Mouse (Mus musculus): ENCODE measurements around the gene Myh14. TPM values are rescaled to one million over a fixed set of nuclear protein-coding genes. Genes with fewer than 3 reads are reported as not detected.

The Myh14 gene
- polyA plus RNA-seq, 1 experiment from 2014 or later: 1.9 TPM

GRCm38 (mm10) chr7:44557629-44558028 lies 113.0 kb downstream of the Myh14 start:
- H3K4me3 ChIP-seq (ENCODE audit: low read depth, low read length): no peak overlapping the region
- H3K27me3 ChIP-seq (ENCODE audit: control insufficient read depth, insufficient read depth, low read length): no peaks in the 10 kb centered on the region
- H3K4me1 ChIP-seq (ENCODE audit: control insufficient read depth, insufficient read depth, low read length): peaks cover 3% of the 10 kb centered on the region; the same call in 1 of the 2 replicates
- ATAC-seq (ENCODE audit: insufficient number of reproducible peaks, low FRiP score, low TSS enrichment, low read depth): no peak
- H3K27ac ChIP-seq (replicated peaks; ENCODE audit: low read depth, low read length): no peak overlapping the region
- 69% methylated on average over 2 of the region's 2 CpGs for WGBS
- no peak overlapping the region for H3K4me2 ChIP-seq (ENCODE audit: low read depth, severe bottlenecking)
- no peaks in the 10 kb centered on the region for H3K36me3 ChIP-seq (ENCODE audit: control insufficient read depth, insufficient read depth, low read length)
- H3K9me3 ChIP-seq (ENCODE audit: control insufficient read depth, low read length): no peaks in the 10 kb centered on the region
- no peak overlapping the region for H3K9ac ChIP-seq (ENCODE audit: low read length)
- DNase-seq (ENCODE audit: low spot score): no peak

Other genes with a start within 250 kb of the Myh14 start
- 0.51 and 0.60 TPM in 2 replicates for gene Lrrc4b, start 241.8 kb downstream of the Myh14 start, polyA plus RNA-seq (2014; fragmentation: Nextera tagmentation; extraction: Ambion mirVana)
- 0.60 TPM in 1 of 2 replicates, not detected in the other for gene Aspdh, start 205.5 kb downstream of the Myh14 start, polyA plus RNA-seq (2014; fragmentation: Nextera tagmentation; extraction: Ambion mirVana)
- 64.4 and 65.4 TPM in 2 replicates for gene Josd2, start 202.9 kb downstream of the Myh14 start, polyA plus RNA-seq (2014; fragmentation: Nextera tagmentation; extraction: Ambion mirVana)
- gene Emc10, start 174.3 kb downstream of the Myh14 start, polyA plus RNA-seq (2014; fragmentation: Nextera tagmentation; extraction: Ambion mirVana): 83.0 and 85.8 TPM in 2 replicates
- 13.2 and 15.0 TPM in 2 replicates for gene Fam71e1, start 174.3 kb downstream of the Myh14 start, polyA plus RNA-seq (2014; fragmentation: Nextera tagmentation; extraction: Ambion mirVana)
- gene Mybpc2, start 146.2 kb downstream of the Myh14 start, polyA plus RNA-seq (2014; fragmentation: Nextera tagmentation; extraction: Ambion mirVana): 0.09 and 0.20 TPM in 2 replicates
- gene Spib, start 138.8 kb downstream of the Myh14 start, polyA plus RNA-seq (2014; fragmentation: Nextera tagmentation; extraction: Ambion mirVana): 0.07 and 0.11 TPM in 2 replicates
- 82.5 and 84.3 TPM in 2 replicates for gene Pold1, start 122.0 kb downstream of the Myh14 start, polyA plus RNA-seq (2014; fragmentation: Nextera tagmentation; extraction: Ambion mirVana)
- 70.2 and 72.1 TPM in 2 replicates for gene Nr1h2, start 116.9 kb downstream of the Myh14 start, polyA plus RNA-seq (2014; fragmentation: Nextera tagmentation; extraction: Ambion mirVana)
- gene Napsa, start 98.5 kb downstream of the Myh14 start, polyA plus RNA-seq (2014; fragmentation: Nextera tagmentation; extraction: Ambion mirVana): 0.44 and 0.61 TPM in 2 replicates
- gene Kcnc3, start 80.2 kb downstream of the Myh14 start, polyA plus RNA-seq (2014; fragmentation: Nextera tagmentation; extraction: Ambion mirVana): 0.31 and 0.36 TPM in 2 replicates
- gene Izumo2, start 37.9 kb upstream of the Myh14 start, polyA plus RNA-seq (2014; fragmentation: Nextera tagmentation; extraction: Ambion mirVana): not detected in 2 replicates
- 36.8 and 38.2 TPM in 2 replicates for gene Vrk3, start 77.6 kb upstream of the Myh14 start, polyA plus RNA-seq (2014; fragmentation: Nextera tagmentation; extraction: Ambion mirVana)
- gene Zfp473, start 80.2 kb upstream of the Myh14 start, polyA plus RNA-seq (2014; fragmentation: Nextera tagmentation; extraction: Ambion mirVana): 3.2 and 3.8 TPM in 2 replicates
- 81.7 and 82.6 TPM in 2 replicates for gene Nup62, start 145.2 kb upstream of the Myh14 start, polyA plus RNA-seq (2014; fragmentation: Nextera tagmentation; extraction: Ambion mirVana)
- gene Il4i1, start 145.5 kb upstream of the Myh14 start, polyA plus RNA-seq (2014; fragmentation: Nextera tagmentation; extraction: Ambion mirVana): 1.1 TPM in 2 replicates
- gene Atf5, start 145.8 kb upstream of the Myh14 start, polyA plus RNA-seq (2014; fragmentation: Nextera tagmentation; extraction: Ambion mirVana): 2.1 and 2.3 TPM in 2 replicates
- gene Akt1s1, start 178.1 kb upstream of the Myh14 start, polyA plus RNA-seq (2014; fragmentation: Nextera tagmentation; extraction: Ambion mirVana): 38.6 and 63.4 TPM in 2 replicates
- 60.9 and 69.0 TPM in 2 replicates for gene Tbc1d17, start 178.2 kb upstream of the Myh14 start, polyA plus RNA-seq (2014; fragmentation: Nextera tagmentation; extraction: Ambion mirVana)
- 31.0 and 31.2 TPM in 2 replicates for gene Pnkp, start 186.3 kb upstream of the Myh14 start, polyA plus RNA-seq (2014; fragmentation: Nextera tagmentation; extraction: Ambion mirVana)
- 410 and 427 TPM in 2 replicates for gene Ptov1, start 198.9 kb upstream of the Myh14 start, polyA plus RNA-seq (2014; fragmentation: Nextera tagmentation; extraction: Ambion mirVana)
- gene Med25, start 221.9 kb upstream of the Myh14 start, polyA plus RNA-seq (2014; fragmentation: Nextera tagmentation; extraction: Ambion mirVana): 79.2 and 80.5 TPM in 2 replicates
- 14.8 and 16.0 TPM in 2 replicates for gene Fuz, start 225.2 kb upstream of the Myh14 start, polyA plus RNA-seq (2014; fragmentation: Nextera tagmentation; extraction: Ambion mirVana)

Data from limb, embryonic 11.5 days (tissue).